Mouse (Mus musculus): ENCODE measurements at regions not wholly inside any gene's neighbourhood (a gene's known extent, or its start where the extent isn't known, plus 50 kb on each side); places are given as distances from the start of the nearest gene placed in this dataset.

DNA sequence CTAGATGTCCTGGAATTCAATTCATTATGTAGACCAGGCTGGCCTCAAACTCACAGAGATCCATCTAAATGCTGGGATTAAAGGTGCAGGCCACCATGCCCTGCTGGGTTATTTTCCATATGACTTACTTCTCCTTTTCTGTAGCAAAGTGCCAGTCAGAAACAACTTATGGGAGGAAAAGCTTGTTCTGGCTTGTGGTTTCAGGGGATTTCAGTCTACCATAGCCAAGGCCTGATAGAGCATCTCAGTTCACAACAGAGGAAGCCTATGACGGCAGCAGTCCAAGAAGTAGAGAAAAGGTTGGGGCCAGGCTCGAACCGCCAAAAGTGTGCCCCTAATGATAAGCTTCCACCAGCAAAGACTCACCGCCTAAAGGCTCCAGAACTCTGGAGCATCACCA lies 110.5 kb upstream of the Hdac4 start:
- intact Hi-C loops (cut with DNase I) = no loop called here

DNA sequence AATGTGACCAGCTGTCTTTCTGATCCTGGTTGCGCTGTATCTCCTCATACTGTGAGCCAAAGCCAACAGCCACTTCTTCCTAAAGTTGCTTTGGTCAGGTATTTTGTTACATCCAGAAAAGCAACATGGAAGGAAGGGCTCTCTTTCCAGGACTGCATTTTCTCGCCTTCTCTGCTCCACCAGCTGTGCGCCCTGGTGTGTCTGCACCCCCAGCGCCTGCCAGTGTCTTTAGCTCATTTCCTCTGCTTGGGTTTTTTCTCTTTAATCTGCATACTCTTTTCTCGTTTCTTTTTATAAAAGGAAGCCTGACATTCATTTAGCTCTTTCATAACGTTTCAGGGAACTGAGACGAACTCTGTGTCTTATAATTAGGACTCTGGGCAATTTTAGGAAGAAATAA lies 103.5 kb upstream of the Hdac4 start:
- DNase-seq (ENCODE audit: extremely low spot score in 1 of 2, low spot score in 2 of 2) = peak; percentile 46 to 52
- intact Hi-C loops (cut with DNase I) = no loop called here

More for the DNA sequence above, 110.5 kb upstream of the Hdac4 start:
- no peak for DNase-seq (ENCODE audit: extremely low spot score in 1 of 2, low spot score in 2 of 2)

DNA sequence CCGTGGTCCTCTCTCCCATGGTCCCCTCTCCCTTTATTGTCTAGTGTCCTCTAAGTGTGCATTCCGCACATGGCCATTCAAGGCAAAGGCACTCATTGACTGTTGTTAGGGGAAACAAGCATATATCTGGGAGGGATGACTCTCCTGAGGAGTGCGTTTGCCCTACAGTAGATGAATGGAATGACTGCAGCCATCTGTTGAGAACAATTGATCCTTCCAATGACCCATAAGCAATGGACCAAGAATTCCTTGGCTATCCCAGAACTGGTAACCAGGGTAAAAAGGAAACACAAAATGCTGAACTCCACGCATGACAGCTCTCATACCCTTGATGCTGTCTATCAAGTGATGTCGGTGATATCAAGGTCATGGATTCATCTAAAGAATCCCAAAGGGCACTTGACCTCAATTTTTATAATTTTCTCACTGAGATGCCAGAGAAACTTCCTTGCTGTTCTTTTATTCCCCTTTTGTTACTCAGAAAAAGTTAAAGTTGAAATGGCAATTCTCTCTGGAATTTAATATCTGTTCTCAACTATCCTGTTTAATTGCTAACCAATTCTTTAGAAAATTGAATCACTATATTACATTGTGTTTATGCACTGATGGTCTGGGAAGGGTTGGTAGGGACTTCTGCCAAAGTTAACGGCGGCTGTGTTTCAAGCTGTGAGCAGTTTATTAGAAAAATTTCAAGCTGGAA lies 97.3 kb upstream of the Hdac4 start:
- intact Hi-C loops (cut with DNase I) = no loop called here
- DNase-seq (ENCODE audit: extremely low spot score in 1 of 2, low spot score in 2 of 2) = no peak

DNA sequence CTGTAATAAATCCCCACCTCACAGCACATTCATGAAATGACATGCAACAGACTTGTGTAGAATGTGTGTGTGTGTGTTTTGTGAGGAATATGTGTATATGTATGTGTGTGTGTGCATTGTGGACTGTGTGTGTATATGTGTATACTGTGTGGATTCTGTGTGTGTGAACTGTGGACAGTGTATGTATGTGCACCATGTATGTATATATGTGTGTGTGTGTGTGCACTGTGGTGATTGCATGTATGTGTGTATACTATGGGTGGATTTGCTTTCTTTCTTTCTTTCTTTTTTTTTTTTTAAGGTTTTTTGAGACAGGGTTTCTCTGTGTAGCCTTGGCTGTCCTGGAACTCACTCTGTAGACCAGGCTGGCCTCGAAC lies 91.5 kb upstream of the Hdac4 start:
- DNase-seq (ENCODE audit: extremely low spot score in 1 of 2, low spot score in 2 of 2) = no peak
- intact Hi-C loops (cut with DNase I) = no loop called here

DNA sequence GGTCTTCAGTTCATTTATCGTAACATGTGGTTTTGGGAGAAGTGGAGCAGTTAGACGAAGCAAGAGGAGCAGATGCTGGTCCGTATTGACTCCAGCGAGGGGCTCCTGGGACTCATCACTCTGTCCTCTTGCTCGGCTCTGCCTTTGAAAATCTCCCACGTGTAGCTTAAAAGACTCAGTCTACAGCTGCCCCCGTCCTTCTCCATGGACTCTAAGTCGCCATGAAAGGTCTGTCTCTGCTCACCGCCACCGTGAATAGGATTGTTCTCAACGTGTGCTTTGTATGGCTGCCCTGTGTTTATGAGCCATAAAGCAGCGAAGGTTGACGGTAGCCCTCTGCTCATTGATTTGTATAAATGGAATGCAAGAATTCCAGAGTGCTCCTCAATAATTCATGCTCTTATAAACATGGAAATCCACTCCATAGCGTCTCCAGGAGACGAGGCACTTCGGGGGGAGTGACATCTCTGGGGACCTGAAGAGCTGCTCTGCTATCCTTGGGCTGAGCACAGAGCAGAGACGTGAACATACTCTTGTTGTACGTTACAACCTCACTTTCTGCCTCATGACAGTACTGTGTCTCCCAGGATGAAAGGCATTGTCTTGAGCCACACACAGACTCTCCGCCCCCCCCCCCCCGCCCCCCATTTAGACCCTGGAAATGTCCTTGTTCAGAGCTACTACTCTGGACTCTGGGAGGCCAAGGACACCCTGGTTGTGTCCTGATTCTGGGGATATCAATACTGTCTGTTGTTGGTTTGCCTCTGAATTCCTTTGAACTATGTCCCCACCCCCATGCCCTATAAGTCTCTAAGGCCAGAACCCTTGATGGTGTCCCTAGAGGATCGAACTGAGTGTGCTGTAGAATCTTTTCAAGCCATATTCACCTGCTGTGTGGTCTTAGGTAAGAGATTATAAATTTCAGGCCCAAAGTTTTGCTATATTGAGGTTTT lies 90.8 kb upstream of the Hdac4 start:
- DNase-seq (ENCODE audit: extremely low spot score in 1 of 2, low spot score in 2 of 2) = no peak
- intact Hi-C loops (cut with DNase I) = no loop called here

DNA sequence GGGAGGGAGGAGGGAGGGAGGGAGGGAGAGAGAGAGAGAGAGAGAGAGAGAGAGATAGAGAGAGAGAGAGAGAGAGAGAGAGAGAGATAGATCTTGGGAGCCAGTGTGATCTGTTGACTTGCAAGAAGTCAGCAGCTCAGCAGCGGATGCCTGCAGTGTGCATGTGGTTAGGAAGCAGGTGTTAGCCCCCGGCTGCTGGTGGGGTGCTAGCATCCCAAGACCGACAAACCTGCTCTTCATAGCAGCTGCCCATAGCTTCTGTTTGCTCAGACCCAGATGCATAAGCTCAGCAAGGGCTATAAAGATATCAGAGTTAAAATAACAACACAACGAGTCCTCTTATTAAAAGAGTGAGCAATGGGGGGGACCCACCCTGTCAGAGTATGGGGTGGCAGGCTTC lies 88.7 kb upstream of the Hdac4 start:
- no peak for DNase-seq (ENCODE audit: extremely low spot score in 1 of 2, low spot score in 2 of 2)
- intact Hi-C loops (cut with DNase I) = no loop called here

DNA sequence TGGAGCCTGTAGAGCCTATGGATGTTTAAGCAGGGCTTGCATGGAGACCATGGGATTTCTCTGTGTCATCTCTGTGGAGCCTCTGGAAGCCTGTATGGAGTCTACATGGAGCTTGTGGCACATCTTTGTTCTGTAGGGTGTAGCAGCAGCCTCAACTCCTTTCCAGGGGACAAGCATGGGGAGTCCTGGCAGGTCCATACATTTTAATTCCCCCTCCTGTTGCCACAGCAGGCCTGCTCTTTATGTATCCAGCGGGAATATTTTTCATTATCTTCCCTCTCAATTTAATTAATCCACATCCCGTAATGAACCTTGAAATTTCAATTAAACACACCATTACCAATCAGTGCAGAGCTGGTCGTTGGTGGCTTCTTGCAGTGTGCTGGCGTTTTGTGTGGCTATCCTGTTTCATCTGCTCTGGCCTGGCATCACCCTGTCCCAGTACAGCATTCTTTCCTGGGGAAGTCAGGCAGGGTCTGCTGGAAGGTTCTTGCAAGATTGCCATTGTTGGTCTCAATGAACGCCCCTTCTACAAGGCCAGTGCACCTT lies 81.8 kb upstream of the Hdac4 start:
- intact Hi-C loops (cut with DNase I) = no loop called here
- DNase-seq (ENCODE audit: extremely low spot score in 1 of 2, low spot score in 2 of 2) = no peak

DNA sequence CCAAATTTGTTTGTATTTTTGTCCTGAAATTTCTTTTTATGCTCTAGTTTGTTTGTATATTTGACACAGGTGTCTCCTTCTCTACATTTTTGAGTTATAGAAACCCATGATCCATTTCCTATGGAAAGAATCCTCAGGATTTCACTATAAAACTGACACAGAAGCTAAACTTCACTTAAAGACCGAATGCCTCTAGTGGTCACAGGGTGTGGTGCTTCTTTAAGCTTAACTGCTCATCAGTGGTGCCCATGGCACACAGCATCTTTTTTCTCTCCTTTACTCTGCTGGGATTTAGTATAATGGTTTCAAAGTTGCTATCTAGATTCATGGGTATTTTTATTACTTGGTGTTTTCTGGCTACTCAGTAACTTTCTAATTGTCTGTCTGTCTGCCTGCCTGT lies 79.9 kb upstream of the Hdac4 start:
- intact Hi-C loops (cut with DNase I) = no loop called here

DNA sequence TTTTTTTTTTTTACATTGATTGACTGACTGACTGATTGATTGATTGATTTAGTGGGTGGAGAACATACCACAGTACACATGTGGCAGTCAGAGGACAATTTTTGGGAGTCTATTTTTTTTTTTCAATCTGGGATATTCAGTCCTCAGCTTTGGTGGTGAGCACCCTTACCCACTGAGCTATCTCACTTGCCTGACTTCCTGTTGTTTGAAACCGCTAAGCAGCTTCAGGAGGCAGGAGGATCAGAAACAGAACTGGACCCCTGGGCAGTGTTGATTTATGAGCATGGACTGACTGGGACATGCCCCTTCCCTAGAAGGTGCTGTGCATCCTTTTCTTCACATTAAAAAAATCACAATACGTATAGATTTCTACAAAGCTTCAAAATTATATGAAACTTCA lies 78.3 kb upstream of the Hdac4 start:
- no peak for DNase-seq (ENCODE audit: extremely low spot score in 1 of 2, low spot score in 2 of 2)
- intact Hi-C loops (cut with DNase I) = no loop called here

More for the DNA sequence above, 79.9 kb upstream of the Hdac4 start:
- DNase-seq (ENCODE audit: extremely low spot score in 1 of 2, low spot score in 2 of 2) = no peak

DNA sequence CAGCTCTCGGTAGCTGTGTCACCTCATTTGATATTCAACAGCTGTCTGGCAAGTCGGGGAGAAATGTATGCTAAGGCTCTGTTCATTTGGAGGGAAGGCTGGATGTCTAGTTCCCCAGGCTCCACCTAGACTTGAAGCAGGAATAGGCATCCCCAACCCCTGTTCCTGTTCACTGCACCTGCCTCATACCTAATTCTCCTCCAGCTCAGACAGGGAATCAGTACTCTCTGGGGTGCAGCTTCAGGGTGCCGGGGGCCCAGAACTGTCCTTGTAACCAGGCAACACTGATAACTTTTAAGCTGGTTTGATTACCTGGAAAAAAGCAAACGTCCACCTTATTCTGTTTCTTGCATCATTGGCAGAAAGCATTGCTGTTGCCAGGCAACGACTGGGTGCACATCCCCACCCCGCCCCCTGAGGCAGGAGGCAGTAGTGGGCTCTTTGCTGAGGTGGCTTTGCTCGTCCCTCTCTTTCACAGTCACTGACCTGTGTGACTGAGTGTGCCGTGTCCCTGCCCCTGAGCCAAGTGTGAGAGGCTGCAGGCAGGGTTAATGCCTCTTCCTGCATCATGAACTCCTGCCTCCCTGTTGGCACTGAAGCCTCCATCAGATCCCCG lies 76.3 kb upstream of the Hdac4 start:
- no peak for DNase-seq (ENCODE audit: extremely low spot score in 1 of 2, low spot score in 2 of 2)
- intact Hi-C loops (cut with DNase I) = no loop called here

DNA sequence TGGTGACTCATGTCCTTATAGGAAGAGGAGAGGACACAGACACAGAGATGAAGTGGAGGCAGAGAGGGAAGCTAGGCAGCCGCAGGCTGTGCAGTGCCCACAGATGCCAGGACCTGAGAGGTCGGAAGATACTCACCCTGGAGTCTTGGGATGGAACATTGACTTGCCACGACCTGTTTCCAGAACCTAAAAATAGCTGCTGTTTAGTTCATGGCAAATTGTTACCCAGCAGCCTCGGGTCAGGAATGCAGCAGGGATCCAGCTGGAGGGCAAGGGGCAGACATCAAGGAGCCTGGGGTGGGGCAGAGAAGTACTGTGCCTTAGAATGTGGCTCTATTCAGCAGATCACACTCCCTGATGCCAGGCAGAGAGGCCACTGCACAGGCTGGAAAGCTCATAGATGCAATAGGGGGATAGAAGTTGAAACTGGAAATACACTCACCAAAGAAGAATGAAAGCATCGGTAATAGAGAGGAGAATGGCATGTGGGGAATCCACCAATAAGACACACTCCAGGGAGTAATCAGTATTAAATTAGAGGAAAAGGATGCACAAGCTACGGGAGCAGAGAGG lies 75.1 kb upstream of the Hdac4 start:
- no peak for DNase-seq (ENCODE audit: extremely low spot score in 1 of 2, low spot score in 2 of 2)
- intact Hi-C loops (cut with DNase I) = no loop called here

DNA sequence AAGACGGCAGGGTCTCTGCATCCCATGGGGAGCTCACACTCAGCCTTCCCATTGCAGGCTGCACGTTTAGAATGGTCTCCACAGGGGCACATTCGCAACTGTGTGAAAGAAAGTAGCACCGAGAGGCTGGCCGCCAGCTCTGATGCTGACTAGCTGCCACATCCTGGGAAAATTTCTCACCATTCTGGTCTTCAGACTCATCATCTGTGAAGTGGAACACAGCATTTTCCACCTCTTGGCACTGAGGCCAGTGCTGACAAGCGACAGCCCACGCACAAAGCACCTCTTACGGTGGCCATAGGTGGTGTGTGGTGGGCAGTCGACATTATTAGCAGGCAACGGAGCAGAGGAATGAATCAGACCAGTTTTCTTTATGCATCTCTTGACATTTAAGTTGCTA lies 74.0 kb upstream of the Hdac4 start:
- DNase-seq (ENCODE audit: extremely low spot score in 1 of 2, low spot score in 2 of 2) = peak in 1 of 2 experiments; percentile 24
- intact Hi-C loops (cut with DNase I) = no loop called here

DNA sequence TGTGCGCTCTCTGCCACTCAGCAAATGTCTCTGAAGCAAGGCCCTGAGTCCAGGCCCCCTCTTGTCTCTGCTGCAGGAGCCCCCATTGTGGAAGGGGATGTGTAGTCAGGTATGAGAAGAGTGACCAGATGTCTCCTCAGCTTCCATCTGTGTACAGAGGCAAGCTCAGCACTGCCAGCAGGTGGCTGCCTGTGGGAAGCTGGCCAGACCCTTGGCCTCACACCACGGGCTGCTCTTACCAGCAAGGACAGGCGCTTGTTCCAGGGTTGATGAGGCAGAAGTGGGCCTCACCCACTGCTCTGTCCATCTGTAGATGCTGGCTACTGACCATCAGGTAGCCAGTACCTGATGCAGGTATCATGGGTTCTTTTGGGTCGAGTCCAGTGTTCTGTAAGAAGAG lies 69.4 kb upstream of the Hdac4 start:
- DNase-seq (ENCODE audit: extremely low spot score in 1 of 2, low spot score in 2 of 2) = no peak
- intact Hi-C loops (cut with DNase I) = no loop called here

DNA sequence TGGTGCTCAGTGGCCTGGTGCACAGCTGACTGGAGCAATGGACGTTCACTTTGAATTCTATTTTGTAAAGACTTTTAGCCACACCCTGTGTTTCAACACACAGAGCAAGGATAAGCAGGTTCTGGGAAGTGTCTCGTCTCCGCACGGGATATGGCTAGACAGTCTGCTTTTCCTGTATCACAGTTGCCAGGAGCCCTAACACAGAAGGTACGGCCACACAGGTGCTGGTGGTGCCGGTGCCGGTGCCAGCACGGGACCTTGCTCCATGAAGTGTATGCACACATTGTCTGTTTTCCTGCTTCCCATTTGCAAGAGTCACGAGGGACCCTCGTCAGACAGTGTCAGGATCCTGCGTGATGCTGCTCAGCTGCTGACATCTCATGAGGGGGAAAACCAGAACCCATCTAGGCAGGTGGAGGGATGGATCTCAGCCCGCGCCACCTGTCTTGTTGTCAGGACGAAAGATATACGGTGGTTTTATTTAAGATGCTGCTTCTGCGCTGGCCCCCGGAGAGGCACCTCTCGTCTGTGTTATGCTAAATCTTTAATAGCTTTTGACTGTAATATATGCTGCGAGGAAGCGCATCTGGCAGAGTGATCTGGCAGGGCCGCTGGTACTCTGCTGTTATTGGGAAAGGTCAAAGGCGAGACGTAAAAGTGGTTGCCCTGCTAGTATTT lies 64.4 kb upstream of the Hdac4 start:
- intact Hi-C loops (cut with DNase I) = no loop called here
- DNase-seq (ENCODE audit: extremely low spot score in 1 of 2, low spot score in 2 of 2) = no peak

DNA sequence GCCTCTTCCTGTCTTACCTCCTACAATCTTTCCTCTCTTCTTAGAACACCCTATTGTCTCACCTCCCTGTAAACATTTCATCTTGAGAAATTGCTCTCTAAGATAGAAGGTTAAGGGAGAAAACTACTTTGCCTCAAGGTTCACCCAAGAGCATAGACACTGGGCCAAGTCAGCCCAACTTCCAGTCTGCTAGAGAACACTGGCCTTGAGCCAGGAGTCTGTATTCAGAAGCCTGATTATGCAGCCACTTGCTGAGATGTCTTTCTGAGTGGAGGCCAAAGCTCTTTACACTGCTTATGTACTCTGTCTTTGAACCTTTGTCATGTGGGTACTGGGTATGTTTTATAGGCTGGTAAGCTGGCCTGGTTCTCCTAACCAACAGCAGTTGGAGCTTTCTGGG lies 62.5 kb upstream of the Hdac4 start:
- no peak for DNase-seq (ENCODE audit: extremely low spot score in 1 of 2, low spot score in 2 of 2)
- intact Hi-C loops (cut with DNase I) = no loop called here

DNA sequence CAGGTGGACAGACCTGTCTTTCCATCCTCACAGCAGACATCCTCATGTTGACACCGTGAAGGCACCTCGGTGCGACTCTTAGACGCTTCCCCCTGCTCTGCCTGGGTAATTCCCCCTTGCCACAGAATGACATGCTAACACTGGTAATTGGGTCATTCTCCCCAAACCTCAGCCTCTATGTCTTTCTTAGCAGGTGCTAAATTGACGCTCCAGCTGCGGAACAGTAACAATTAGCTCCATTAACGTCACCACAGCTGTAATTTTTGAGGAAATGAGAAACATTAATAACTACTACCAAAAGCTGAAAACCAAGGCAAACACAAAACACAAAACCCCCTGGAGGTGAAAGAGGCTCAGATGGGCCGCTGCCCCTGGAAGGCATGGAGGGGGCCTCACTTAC lies 57.6 kb upstream of the Hdac4 start:
- no peak for DNase-seq (ENCODE audit: extremely low spot score in 1 of 2, low spot score in 2 of 2)
- intact Hi-C loops (cut with DNase I) = no loop called here

DNA sequence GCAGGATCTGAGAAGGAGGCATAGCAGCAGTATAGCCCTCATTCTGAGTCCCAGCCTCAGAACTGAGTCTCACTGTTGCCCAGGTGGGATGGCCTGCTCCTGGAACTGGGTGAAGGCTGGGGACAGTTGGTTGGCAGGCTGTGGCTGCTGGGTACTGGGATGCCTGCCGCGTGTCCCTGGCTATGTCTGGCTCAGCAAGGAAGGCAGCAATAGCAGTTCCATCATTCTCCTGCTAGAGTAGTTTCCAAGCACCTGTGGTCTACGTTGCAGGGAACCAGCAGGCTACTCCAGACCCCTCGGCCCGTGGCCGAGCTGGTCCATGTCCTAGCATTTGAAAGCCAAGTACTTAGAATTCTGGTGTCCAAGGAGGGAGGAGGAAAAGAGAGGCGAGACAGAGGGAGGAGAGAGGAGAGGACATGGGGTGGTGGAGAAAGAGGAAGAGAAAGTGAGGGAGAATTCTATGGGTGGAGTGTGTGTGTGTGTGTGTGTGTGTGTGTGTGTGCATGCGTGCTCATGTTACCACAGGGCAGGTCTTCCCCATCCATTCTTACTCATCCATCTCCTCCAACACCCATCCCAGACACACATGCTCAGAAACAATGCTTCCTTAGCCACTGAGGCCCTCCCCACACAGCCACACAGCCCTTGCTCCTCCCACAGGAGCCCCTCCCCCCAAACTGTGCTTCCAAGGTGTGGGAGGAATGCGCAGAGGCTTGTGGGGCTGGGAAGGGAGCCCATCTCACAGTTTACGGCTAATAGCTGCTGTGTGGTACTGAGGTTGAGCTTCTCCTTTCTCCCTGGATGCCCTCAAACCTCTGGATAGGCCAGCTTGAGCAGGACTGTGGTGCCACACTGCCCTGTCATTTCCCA lies 55.3 kb upstream of the Hdac4 start:
- intact Hi-C loops (cut with DNase I) = no loop called here
- peak in 1 of 2 experiments; percentile 33 for DNase-seq (ENCODE audit: extremely low spot score in 1 of 2, low spot score in 2 of 2)
